Mouse (Mus musculus) E14TG2a.4 (cell line): ENCODE measurements around the gene Gm20388.

Experiments used
- CTCF ChIP-seq: conservative IDR thresholded peaks from 2 replicates; pipeline ENCODE4 v1.5.1; 2014; ENCODE audit warnings: low read length
- NANOG ChIP-seq: IDR thresholded peaks from 2 replicates; pipeline ENCODE4 v1.6.1; 2014; ENCODE audit warnings: borderline replicate concordance, low read length, mixed read lengths
- POU5F1 ChIP-seq: IDR thresholded peaks from 2 replicates; pipeline ENCODE4 v1.6.1; 2014; ENCODE audit warnings: low read length, borderline replicate concordance

DNA sequence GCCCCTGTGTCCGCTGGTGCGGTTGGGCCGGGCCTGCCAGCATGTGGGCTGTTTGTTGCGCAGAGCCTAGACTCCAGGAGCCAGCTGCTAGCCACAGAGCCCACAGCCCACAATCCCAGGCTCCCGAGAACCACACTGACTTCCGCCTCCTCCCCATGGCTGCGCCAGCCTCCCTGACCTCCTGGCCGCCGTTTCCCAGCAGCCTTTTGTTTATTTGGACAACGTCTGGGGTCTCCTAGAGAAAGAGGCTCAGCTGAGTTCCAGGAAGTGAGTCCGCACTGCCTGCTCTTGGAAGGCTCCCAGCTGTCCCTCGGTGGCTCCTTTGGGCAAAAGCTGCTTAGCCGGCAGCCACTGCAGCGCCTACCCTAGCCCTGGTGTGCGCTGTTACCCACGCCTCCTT lies 1754.7 kb downstream of the Gm20388 start:
- TF ChIP-seq CTCF (no peak), NANOG (no peak), POU5F1 (no peak)
